Mouse (Mus musculus) midbrain, embryonic 16.5 days (tissue): Measurements from ENCODE around the gene Gpr155. TPM values are rescaled to one million over a fixed set of nuclear protein-coding genes. Genes with fewer than 3 reads are reported as not detected.

ENCODE experiments used
- ATAC-seq: fragments of 200-750 bp; cut with Nextera tagmentation; 2 replicates; pipeline ENCODE4 v1.8.0; 2017; ENCODE audit warnings: moderate TSS enrichment
- H3K27ac ChIP-seq: fragments of 300-500 bp; sonication (generic); 2 replicates; pipeline ENCODE4 v1.5.1; 2014; ENCODE audit warnings: mild to moderate bottlenecking, low read length, mixed read lengths
- H3K27me3 ChIP-seq: fragments of 300-500 bp; sonication (generic); 2 replicates; pipeline ENCODE4 v1.6.1; 2014; ENCODE audit warnings: low read depth, low read length, mixed read lengths; ENCODE audit not compliant: control insufficient read depth, insufficient read depth
- H3K36me3 ChIP-seq: fragments of 300-500 bp; sonication (generic); 2 replicates; pipeline ENCODE4 v1.6.1; 2014; ENCODE audit warnings: mild to moderate bottlenecking, low read length, moderate library complexity, mixed read lengths; ENCODE audit not compliant: control insufficient read depth, insufficient read depth
- H3K4me1 ChIP-seq: fragments of 300-500 bp; sonication (generic); 2 replicates; pipeline ENCODE4 v1.6.1; 2014; ENCODE audit warnings: mild to moderate bottlenecking, low read length, mixed read lengths; ENCODE audit not compliant: control insufficient read depth, insufficient read depth
- H3K4me2 ChIP-seq: fragments of 300-500 bp; sonication (generic); 2 replicates; pipeline ENCODE4 v1.6.1; 2014; ENCODE audit warnings: mild to moderate bottlenecking, low read length, mixed read lengths
- H3K4me3 ChIP-seq: fragments of 300-500 bp; sonication (generic); 2 replicates; pipeline ENCODE4 v1.5.1; 2014; ENCODE audit warnings: low read depth, mild to moderate bottlenecking, low read length, moderate library complexity, mixed read lengths
- H3K9ac ChIP-seq: fragments of 300-500 bp; sonication (generic); 2 replicates; pipeline ENCODE4 v1.6.1; 2014; ENCODE audit warnings: low read depth, low read length, mixed read lengths
- H3K9me3 ChIP-seq: fragments of 300-500 bp; sonication (generic); replicated peaks from 2 replicates; pipeline ENCODE4 v1.6.1; 2014; ENCODE audit warnings: mild to moderate bottlenecking, low read length, mixed read lengths; ENCODE audit not compliant: control insufficient read depth, poor library complexity, severe bottlenecking
- WGBS: fragments of 180-500 bp; shearing (Covaris S2); extraction: QIAGEN DNeasy Blood & Tissue Kit; methylation state at CpG from one replicate; pipeline ENCODE4 v1.1.7; 2014; 5-methylcytosine and 5-hydroxymethylcytosine counted together
- polyA plus RNA-seq: library from polyadenylated mRNA; unstranded; fragments of >200 nt; fragmentation: Nextera tagmentation; extraction: Ambion mirVana; gene quantifications from 2 replicates; pipeline ENCODE4 v1.2.1, GENCODE M21; 2015

Gene Gpr155
- polyA plus RNA-seq, 1 experiment from 2014 or later, result 13.7 TPM

DNA sequence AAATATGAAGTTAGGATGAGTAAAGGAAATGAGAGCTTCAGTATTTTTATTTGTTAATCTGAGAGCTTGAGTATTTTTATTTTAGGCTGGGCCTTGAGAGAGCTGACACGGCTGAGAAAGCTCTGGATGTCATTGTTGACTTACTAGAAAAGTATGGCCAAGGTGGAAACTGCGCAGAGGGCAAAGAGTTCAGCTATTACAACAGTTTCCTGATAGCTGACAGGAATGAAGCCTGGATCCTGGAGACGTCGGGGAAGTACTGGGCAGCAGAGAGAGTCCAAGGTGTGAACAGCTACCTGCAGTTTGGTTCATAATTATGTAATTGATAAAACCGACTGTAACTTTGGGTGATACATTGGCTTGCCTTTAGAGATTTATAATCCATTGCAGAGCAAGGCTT is 67.2 kb downstream of the Gpr155 start:
- H3K4me3 ChIP-seq, result no peak overlapping the region
- 92% methylated on average over 5 of the region's 5 CpGs for WGBS
- H3K9me3 ChIP-seq, result no peaks in the 10 kb centered on the region
- H3K36me3 ChIP-seq, result no peaks in the 10 kb centered on the region
- H3K27ac ChIP-seq, result no peak overlapping the region
- H3K9ac ChIP-seq, result no peak overlapping the region
- H3K27me3 ChIP-seq, result no peaks in the 10 kb centered on the region
- H3K4me2 ChIP-seq, result no peak overlapping the region
- no peaks in the 10 kb centered on the region for H3K4me1 ChIP-seq
- ATAC-seq, result no peak

DNA sequence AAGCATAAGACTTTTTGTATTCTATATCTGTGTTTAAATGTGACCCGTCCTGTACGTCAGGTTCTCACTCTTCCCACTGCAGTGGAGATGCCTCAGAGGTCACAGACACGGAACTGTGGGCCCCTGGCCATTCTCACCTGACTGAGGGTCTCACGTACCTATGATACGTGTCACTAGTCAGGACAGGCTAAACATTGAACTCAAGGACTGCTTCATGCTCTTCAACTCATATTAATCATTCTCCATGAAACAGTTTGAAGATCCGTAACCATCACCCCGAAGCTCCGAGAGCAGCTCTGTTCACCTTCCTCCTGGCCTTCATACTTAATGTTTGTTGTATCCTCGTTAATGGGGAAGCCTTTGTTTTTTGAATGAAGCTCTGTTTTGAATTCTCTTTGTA is 68.9 kb downstream of the Gpr155 start:
- H3K9ac ChIP-seq, result no peak overlapping the region
- H3K27ac ChIP-seq, result no peak overlapping the region
- no peaks in the 10 kb centered on the region for H3K27me3 ChIP-seq
- no peaks in the 10 kb centered on the region for H3K36me3 ChIP-seq
- ATAC-seq, result no peak
- no peak overlapping the region for H3K4me2 ChIP-seq
- WGBS, result 94% methylated on average over 9 of the region's 9 CpGs
- H3K9me3 ChIP-seq, result no peaks in the 10 kb centered on the region
- no peak overlapping the region for H3K4me3 ChIP-seq
- H3K4me1 ChIP-seq, result peaks cover 3% of the 10 kb centered on the region; the same call in 1 of the 2 replicates

DNA sequence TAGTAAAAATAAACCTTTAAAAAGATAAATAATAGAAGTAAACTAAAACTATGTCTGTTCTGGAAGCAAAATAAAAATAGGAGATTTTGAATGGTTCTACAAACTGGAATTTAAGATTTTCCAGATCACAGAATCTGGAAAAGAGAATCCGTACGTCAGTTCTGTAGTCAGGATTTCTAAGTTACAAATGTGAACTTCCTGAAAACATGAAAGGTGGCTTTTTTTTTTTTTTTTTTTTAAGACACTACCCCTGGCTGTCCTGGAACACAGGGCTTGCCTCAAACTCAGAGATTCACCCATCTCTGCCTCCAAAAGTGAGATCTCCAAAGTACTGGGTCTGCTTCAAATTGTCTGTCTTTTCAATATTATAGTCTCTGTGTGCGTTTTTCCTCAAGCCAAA is 72.1 kb downstream of the Gpr155 start:
- H3K9me3 ChIP-seq, result no peaks in the 10 kb centered on the region
- H3K9ac ChIP-seq, result no peak overlapping the region
- 91% methylated on average over 3 of the region's 3 CpGs for WGBS
- ATAC-seq, result no peak
- no peak overlapping the region for H3K27ac ChIP-seq
- 0 out of 2 replicates have a peak, but pooled peaks cover 3% of the 10 kb centered on the region for H3K36me3 ChIP-seq
- H3K4me3 ChIP-seq, result no peak overlapping the region
- no peak overlapping the region for H3K4me2 ChIP-seq
- no peaks in the 10 kb centered on the region for H3K27me3 ChIP-seq
- H3K4me1 ChIP-seq, result peaks cover 13% of the 10 kb centered on the region

DNA sequence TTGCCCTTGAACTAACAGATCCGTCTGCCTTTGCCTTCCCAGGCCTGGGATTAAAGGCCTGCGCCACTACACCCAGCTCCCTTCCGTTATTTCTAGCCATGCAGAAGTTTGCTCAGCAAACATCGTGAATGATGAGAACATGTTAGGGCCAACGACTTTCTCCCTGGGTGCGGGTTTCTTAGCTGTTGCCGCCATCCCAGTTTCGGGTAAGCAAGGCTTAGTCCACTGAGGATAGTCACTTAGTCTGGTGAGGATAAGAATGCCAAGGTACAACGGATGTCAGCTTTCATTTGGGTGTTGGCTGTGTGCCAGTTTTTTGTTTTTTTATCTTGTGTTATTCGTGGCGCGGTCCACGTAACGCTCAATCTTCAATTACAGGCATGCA is 73.3 kb downstream of the Gpr155 start:
- H3K9ac ChIP-seq, result peak overlapping the region; percentile 71
- H3K27me3 ChIP-seq, result no peaks in the 10 kb centered on the region
- peaks cover 9% of the 10 kb centered on the region for H3K36me3 ChIP-seq
- H3K4me2 ChIP-seq, result peak overlapping the region; percentile 60
- ATAC-seq, result peak; percentile 57
- 40% methylated on average over 14 of the region's 14 CpGs for WGBS
- peak overlapping the region; percentile 74 for H3K27ac ChIP-seq
- H3K9me3 ChIP-seq, result no peaks in the 10 kb centered on the region
- peak overlapping the region; percentile 84 for H3K4me3 ChIP-seq
- peaks cover 13% of the 10 kb centered on the region for H3K4me1 ChIP-seq

DNA sequence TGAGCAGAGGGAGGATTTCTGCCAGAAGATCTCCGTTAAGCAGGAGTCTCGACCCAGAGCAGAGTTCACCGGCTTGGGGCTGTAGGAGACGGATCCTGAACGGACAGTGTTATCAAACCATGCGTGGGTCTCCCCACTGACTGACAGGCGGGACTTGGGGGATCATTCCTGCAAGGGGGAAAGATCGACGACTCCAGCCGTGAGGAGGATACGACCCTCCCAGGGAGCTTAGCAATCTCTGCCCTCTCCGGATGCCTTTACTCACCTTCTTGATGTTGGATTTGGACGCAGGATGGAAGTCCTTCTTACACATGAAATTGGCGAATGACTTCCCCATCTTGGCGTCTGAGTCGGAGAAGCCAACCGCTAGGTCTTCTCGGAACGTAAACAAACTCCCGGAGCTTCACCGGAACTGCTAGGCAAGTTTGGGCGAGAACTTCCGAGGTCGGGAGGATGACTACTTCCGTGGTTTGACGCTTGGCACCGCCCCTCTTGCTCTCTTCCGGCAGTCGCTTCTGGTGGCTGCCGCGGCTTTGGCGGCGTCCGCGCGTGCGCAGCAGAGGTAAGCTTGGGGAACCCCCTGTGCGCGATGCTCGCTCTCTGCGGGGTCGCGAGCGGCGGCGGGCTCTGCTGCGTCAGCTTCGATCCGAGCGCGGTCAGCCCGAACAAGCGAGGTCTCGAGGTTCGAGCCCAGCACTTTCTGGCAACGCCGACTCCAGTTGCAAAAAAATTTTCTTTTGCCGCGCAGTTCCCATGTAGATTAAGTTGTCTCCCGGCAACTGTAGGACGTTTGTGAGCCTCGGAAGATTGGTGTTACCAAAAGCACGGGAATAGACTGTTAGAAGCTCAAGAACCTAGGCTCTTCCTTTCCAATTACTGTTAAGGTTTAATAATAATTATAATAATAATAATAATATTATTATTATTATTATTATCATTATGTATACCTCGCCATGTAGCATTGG is 73.9 kb downstream of the Gpr155 start, which contains the start of the genes Scrn3 and Cir1:
Gene Scrn3 (plus strand): TSS at position 450 of the 965 bp plus-strand sequence.
Gene Cir1 (minus strand): TSS at position 550 of the 965 bp plus-strand sequence.
- peak within 1 kb of the TSS; percentile 75 for H3K9ac ChIP-seq
- ATAC-seq, result peak; percentile 97
- no peaks in the 10 kb centered on the region for H3K9me3 ChIP-seq
- peak within 1 kb of the TSS; percentile 95 for H3K4me2 ChIP-seq
- H3K4me1 ChIP-seq, result peaks cover 13% of the 10 kb centered on the region
- peak within 1 kb of the TSS; percentile 74 for H3K27ac ChIP-seq
- peaks cover 10% of the 10 kb centered on the region for H3K36me3 ChIP-seq
- peak within 1 kb of the TSS; percentile 84 for H3K4me3 ChIP-seq
- no peaks in the 10 kb centered on the region for H3K27me3 ChIP-seq
- WGBS, result under 1% methylated on average over 64 of the region's 64 CpGs

DNA sequence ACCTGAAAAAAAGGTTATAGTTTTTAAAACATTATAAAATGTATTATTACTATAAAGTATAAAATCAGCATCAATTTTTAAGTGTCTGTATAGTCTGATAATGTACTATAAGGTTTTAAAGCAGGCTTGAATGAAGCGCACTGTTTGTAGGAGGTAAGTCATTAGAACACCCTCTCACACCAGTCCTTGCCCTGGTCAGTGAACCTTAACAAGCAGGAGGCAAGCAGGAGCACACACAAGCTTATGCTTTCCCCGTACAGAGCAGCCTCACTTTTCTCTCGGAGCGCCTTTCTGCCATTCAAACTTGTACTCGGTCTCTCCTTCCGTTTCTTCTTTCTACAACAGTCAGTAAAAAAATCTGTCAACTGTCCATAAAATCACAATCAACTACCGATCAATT is 80.4 kb downstream of the Gpr155 start:
- H3K27ac ChIP-seq, result no peak overlapping the region
- 91% methylated on average over 7 of the region's 7 CpGs for WGBS
- H3K27me3 ChIP-seq, result no peaks in the 10 kb centered on the region
- H3K9me3 ChIP-seq, result no peaks in the 10 kb centered on the region
- ATAC-seq, result no peak
- H3K4me3 ChIP-seq, result no peak overlapping the region
- H3K36me3 ChIP-seq, result peaks cover 26% of the 10 kb centered on the region
- no peak overlapping the region for H3K4me2 ChIP-seq
- H3K4me1 ChIP-seq, result 0 out of 2 replicates have a peak, but pooled peaks cover under 1% of the 10 kb centered on the region
- H3K9ac ChIP-seq, result no peak overlapping the region

DNA sequence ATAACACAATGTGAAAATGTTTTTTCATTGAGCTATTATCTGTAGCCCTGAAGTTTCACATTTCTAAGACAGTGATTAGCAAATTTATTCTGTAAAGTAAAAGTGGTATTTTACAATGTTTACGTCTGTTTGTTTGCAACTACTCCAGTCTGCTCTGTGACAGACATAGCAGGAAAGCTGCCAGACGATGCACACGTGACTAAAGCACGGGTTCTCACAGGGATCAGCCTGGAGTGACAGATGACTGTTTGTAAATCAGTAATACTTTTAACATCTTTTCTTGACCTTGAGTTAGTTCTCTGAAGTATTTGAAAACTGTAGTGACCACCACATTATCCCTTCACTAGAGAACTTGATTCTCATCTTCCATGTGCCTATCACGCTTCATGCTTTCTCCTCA is 81.9 kb downstream of the Gpr155 start:
- no peak overlapping the region for H3K9ac ChIP-seq
- no peaks in the 10 kb centered on the region for H3K27me3 ChIP-seq
- H3K36me3 ChIP-seq, result peaks cover 23% of the 10 kb centered on the region
- 94% methylated on average over 5 of the region's 5 CpGs for WGBS
- H3K27ac ChIP-seq, result no peak overlapping the region
- no peaks in the 10 kb centered on the region for H3K4me1 ChIP-seq
- no peak overlapping the region for H3K4me3 ChIP-seq
- H3K4me2 ChIP-seq, result no peak overlapping the region
- ATAC-seq, result no peak
- H3K9me3 ChIP-seq, result no peaks in the 10 kb centered on the region

DNA sequence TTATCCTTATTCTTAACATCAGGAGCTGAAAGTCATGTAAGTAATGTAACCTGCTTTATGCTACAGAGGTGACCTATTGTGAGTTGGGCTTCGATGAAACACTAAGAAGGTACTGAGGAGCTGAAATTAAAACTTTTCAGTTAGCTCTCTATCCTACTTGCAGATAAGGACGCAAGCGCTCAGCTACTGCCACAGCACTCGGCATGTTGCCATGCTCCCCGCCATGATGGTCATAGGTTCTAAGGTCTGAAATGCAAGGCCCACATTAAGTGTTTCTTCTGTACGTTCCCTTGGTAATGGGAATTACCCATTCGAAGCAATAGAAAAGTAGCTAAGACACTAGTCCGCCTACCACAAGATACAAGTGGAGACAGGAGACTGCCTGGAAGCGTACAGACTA is 83.7 kb downstream of the Gpr155 start:
- Histone ChIP-seq H3K9me3 (no peaks in the 10 kb centered on the region), H3K36me3 (peaks cover 16% of the 10 kb centered on the region), H3K27me3 (no peaks in the 10 kb centered on the region), H3K9ac (no peak overlapping the region), H3K4me2 (no peak overlapping the region), H3K4me1 (no peaks in the 10 kb centered on the region), H3K27ac (no peak overlapping the region), H3K4me3 (no peak overlapping the region)
- WGBS, result 98% methylated on average over 9 of the region's 9 CpGs
- ATAC-seq, result no peak

DNA sequence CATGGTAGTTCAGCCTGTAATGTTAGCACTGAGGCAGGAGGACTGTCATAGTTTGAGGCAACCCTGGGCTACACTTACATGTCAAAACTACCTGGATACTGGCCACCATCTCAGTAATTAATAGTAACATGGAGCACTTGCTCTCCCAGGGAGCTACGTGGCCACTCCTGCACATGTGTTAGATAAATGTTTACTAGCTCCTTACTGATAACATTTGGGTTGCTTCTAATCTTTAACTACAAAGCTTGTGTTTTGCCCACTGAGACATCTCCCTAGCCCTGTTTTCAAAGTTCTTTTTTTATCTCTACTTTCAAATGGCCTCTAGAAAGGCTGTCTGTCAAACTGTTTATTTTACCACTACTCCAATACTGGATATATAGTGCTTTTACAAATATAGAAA is 84.4 kb downstream of the Gpr155 start:
- Histone ChIP-seq H3K27ac (no peak overlapping the region), H3K4me1 (no peaks in the 10 kb centered on the region), H3K27me3 (no peaks in the 10 kb centered on the region), H3K9ac (no peak overlapping the region), H3K4me2 (no peak overlapping the region), H3K36me3 (peaks cover 16% of the 10 kb centered on the region), H3K9me3 (no peaks in the 10 kb centered on the region), H3K4me3 (no peak overlapping the region)
- whole genome bisulfite sequencing, result 93% methylated on average over 1 of the region's 1 CpGs
- no peak for ATAC-seq
